Mouse (Mus musculus) embryo, embryonic 11.5 days (tissue): ENCODE measurements around the gene Tspan18.

ENCODE experiments used
- DNase-seq: peaks from one replicate; pipeline ENCODE4 v3.0.0-alpha.2; 2012; ENCODE audit warnings: low read depth, low spot score

The Tspan18 gene

GRCm38 (mm10) chr2:93161914-93162664 lies 172.2 kb downstream of the Tspan18 start:
- DNase-seq: no peak

- DNase-seq: no peak
Observed at GRCm38 (mm10) chr2:93160467-93161035, 173.8 kb downstream of the Tspan18 start.

GRCm38 (mm10) chr2:93154486-93155032 lies 179.7 kb downstream of the Tspan18 start:
- no peak for DNase-seq

- DNase-seq: no peak
Observed at GRCm38 (mm10) chr2:93153833-93154232, 180.5 kb downstream of the Tspan18 start.

DNA sequence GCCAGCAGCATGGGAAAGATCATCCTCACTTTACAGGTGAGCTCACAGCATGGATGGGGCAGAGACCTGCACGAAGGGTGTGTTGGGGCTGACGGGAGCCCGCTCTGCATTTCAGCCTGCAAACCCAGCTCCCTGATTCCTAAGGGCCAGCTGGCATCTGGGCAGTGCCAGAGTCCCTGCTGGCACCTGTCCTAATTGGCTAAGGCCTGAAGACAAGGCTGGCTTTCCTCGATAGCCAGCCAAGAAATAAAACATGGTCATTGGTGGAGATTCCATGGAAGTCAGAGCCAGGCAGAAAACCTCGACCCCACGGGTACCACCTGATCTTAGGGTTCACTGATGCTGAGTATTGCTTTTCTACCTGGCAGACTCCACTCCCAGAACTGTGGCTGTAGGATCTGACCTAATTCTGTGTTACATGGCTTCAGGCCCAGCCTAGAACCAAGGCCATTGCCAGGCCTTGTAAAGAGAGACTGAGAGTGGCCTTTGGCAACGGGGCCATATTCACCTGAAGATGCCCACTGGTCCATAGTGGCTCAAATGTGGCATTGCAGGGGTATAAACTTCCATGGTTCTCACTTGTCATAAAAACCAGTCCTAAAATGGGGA lies 181.3 kb downstream of the Tspan18 start:
- DNase-seq: no peak

- no peak for DNase-seq
Observed at GRCm38 (mm10) chr2:93152191-93152601, 182.1 kb downstream of the Tspan18 start.
